Mouse (Mus musculus): ENCODE results near the gene Esr1.
"Not testable (repeated sequence)": the region's sequence is repeated elsewhere in the genome, so short reads cannot be mapped to it uniquely, and the experiment has no call there.

Gene Esr1

DNA sequence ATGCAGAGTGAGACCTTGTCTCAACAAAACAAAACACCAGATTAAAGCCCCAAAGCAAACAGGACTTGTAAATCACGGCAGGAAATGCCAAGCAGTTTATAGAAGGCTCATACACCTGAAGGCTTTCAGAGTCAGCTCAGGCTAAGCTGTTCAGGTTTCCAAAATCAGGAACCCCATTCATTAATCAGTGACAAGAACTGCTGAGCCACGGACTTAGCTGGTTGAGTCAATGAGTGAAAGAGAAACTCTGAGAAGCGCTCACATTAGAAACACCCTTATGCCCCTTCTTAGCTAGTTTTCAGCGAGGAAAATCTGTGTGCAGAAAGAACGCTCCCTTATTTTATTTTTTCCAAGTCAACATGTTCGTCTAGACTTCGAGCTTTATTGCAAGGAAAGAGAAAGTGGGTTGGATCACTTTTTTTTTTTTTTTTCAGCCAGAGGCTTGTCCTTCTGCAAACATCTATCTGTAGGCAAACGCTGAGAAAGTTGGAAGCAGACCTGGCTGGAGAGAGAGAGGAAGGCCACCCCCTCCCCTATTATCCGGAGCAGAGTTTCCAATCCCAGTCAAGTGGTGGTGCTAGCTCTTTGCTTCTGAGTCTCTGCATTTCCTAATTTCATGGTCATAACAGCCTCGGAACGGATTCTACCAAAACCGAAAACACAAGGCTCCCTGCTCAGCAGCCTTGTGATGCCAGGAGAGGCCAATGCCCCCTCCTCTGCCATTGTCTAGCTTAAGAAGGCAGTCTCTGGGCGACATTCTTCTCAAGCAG, at the start of gene Esr1:
TSS of gene Esr1 (plus strand) at position 208 of the 770 bp plus-strand sequence.
- DNase-seq: peak; percentile 25 to 49

DNA sequence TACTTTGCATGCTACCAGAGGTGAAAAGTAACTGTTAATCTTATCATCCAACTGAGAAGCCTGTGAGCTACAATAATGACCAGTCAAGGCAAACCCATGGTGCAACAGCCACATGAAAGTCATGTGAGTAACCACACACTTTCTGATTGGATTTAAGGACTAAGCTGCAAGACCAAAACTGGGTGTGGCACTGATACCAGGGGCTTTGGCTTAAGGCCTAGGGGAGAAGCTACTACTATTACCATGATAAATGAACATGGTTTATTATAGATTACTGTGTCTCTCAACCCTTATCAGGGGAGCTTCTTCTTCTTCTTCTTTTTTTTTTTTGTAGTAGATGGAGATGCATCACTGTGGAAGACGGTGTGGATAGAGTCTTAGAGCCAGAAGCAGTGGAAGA, 46.2 kb upstream of the Esr1 start:
- DNase-seq: no peak

DNA sequence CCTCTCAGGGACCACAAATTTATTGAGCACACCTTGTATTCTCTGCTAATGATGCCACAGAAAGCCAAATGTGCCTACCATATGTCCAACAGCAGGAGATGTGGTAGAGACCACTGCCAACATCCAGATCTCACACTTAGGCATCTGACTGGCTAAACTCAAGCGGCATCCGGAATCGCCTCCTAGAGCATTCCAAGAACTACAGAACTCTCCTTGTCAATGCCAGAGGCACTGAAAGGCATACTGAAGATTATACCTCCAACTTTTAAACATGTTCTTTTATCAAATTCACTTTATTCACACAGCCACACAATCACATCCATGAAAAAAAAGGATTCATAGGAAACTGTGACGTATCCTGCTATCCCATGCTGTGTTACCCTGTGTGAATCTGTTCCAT, 40.6 kb upstream of the Esr1 start:
- no peak for DNase-seq

DNA sequence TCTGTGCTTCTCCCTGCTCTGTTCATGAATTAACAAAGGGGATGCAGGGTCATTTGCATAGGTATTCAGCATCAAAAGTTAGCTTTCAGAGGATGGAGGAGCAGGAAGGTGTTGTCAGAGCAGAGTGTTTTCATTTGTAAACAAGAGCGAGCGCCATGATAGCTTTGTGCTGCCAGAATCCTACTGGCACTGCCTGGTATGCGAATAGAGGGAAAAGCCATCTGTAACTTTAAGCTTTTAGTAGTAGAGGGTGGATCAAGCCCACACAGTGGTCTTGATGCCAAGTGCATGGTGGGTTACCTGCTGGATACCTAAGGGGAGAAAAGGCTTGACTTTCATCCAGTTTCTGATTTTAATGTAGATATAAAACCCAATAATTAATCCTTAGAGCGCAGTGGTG, 40.1 kb upstream of the Esr1 start:
- no peak for DNase-seq

DNA sequence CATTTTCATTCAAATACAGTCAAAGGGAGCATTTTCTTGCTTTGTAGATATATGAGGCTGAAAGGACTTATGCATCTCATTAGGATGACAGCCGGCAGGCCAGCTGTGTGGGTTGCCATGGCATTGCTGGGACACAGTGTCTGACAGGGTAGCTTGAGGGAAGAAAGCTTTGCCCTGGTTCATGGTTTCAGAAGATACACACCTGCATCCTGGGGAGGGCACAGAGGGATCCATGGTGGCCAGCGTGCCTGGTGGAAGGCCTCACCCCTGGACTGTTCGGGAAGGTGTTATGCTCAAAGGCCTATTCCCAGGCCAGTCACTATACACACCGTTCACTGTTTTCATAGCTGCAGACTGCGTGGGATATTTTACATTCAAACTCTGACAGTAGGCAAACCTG, 29.5 kb upstream of the Esr1 start:
- no peak for DNase-seq

DNA sequence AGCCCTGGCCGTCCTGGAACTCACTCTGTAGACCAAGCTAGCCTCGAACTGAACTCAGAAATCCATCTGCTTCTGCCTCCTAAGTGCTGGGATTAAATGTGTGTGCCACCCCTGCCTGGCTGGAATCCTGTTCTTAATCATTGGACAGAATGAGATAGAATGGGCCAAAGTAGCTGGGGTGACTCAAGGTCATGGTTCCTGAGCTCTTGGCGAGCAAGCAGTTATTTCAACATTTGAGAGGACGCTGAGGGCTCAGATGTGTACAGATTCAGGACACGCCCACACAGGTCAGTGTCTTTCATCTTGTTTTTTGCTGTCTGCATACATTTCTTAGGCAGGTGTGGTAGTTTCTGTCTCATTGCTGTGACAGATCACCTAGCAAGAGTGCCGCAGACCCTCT, 24.7 kb upstream of the Esr1 start:
- no peak for DNase-seq

DNA sequence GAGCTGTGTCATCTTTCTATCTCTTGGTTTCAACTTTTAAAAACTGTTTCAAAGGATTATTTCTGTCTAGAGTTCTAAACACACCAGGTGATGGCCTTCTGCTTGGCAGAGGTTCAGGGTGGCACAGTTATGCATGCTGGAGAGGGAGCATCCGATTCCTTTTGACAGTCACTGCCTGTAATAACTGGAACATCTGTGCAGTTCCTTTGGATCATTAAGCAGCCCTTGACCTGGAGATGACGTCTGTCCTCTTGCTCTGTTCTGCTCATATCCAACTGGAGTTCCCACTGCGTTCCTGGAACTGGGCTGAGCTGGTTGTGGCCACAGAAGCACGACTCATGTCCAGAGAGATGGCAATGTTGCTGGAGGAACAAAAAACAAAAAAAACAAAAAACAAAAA, 21.8 kb upstream of the Esr1 start:
- DNase-seq: no peak

DNA sequence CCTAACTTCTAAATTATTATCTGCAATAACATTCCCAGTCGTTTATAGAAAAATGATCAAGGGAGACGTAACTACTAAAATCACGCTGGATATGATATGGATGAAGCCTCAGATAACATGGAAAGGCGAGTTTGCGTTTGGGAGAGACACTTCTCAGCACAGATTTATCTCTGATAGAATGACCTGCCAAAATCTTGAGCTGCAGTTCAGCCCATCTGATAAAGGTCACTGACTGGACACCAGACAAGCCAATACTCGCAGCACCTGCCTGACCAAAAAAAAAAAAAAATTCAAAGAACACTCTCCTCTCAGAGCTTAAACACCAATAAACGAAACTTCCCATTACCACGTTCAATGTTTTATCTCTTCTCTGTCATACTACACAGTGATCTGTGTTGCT, 20.4 kb upstream of the Esr1 start:
- no peak for DNase-seq

DNA sequence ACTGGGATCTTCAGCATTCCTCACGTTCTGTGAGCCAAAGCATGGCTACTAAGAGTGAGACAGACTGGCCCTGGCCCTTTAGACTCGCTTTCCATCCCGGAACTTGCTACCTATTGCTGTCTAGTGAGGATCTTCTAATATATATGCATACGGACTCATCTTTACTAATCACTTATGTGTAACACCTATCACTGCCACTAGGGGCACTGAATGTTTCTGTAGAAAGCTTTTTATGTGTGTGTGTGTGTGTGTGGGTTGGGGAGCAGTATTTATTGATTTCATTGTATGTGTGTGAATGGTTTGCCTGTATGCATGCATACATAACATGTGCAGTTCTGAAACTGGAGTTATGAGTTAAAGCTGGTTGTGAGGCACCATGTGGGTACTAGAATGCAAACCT, 17.6 kb upstream of the Esr1 start:
- DNase-seq: no peak

DNA sequence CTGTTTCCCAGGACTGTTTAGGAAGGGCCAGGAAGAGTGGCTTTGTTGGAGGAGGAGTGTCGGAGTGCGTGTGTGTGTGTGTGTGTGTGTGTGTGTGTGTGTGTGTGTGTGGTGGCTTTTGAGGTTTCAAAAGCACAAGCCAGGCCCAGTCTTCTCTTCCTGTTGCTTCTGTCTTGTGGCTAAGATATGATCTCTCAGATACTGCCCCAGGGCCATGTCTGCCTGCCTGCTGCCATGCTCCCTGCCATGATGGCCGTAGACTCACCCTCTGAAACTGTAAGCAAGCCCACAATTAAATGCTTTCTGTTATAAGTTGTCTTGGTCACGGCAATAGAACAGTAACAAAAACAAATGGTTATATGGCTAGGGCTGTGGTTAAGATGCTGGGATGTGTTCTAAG, 14.2 kb upstream of the Esr1 start:
- DNase-seq: no peak

DNA sequence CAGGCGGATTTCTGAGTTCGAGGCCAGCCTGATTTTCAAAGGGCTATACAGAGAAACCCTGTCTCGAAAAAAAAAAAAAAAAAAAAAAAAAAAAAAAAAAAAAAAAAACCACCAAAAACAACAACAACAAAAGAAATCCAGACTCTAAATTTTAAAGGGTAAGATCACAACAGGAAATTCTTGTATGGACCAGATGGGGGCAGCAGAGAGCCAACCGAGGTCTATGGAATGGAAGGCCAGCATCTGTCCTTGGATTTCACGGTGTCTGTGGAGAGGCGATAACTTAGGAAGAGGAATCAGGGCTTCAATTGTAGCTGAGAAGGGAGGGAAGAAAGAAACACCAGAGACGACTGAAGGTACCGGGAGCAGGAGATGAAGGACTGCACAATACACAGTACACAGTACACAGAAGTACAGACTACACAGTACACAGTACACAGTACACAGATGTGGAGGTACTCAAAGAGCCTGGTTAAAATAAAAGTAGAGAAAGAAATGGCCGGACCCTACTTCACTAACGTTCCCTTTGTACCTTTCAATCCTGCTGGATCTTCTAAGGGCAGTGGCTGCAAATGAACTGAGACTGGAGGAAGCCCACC, 13.1 kb upstream of the Esr1 start:
- DNase-seq: peak; percentile 63 to 71

DNA sequence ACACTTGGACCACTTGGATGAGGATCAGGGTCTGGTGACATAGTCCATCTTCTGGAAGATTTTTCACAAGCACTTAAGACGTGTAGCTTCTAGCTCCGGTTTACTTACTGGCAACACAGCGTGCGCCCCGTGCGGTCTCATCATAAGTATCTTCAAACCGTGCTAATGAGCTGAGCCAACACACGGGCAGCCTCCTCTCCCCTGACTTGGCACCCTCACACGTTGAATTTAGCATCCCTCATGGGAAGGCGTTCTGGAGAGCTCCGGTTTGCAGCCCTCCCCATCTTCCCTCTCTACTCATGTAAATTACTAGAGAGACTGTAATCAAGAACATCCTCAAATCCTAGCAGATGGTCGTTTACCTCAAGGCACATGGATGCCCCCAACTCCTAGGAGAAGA, 12.5 kb upstream of the Esr1 start:
- DNase-seq: no peak

DNA sequence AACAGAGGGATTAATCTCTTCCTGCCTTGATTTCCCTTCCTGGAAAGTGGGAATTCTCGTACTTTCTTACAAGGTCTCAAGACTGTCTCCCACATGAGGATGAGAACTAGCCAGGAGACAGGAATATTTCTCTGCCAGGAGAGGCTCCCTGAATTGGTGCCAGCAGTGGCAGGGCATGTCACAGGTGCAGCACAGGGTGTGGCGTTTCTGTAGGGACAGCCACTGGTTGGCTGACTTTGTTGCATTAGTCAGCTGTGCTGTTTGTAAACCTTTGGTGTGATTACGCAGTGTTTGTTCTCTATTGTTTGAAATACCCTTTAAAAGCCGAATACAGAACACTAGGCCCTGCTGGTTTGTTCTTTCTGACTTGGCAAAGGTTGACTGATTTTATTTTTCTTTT, 11.8 kb upstream of the Esr1 start:
- no peak for DNase-seq

DNA sequence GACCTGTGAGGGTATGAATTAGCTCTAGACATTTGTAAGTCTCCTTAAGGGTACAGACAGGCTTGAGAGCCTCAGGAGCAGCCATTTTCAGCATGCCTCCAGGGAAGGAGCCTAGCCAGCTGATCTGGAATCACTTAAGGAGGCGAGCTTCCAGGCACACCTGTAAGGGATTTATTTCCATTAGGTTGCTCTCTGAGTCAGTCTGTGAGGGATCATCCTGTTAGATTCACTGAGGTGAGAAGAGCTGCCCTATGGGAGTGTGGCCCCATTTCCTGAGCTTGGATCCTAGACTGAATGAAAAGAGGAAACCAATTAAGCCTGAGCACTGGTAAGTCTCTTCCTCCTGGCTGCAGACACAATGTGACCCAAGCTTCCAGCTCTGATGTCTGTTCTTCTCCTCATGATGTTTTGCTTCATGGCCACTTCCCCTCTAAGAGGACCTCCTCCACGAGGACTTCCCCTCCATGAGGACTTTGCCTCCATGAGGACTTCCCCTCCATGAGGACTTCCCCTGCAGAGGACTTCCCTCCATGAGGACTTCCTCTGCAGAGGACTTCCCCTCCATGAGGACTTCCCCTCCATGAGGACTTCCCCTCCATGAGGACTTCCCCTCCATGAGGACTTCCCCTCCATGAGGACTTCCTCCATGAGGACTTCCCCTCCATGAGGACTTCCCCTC, 10.5 kb upstream of the Esr1 start:
- DNase-seq: no peak

DNA sequence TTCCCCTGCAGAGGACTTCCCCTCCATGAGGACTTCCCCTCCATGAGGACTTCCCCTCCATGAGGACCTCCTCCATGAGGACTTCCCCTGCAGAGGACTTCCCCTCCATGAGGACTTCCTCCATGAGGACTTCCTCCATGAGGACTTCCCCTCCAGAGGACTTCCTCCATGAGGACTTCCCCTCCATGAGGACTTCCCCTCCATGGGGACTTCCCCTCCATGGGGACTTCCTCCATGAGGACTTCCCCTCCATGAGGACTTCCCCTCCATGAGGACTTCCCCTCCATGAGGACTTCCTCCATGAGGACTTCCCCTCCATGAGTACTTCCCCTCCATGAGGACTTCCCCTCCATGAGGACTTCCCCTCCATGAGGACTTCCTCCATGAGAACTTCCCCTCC, 9.8 kb upstream of the Esr1 start:
- not testable (repeated sequence) for DNase-seq

DNA sequence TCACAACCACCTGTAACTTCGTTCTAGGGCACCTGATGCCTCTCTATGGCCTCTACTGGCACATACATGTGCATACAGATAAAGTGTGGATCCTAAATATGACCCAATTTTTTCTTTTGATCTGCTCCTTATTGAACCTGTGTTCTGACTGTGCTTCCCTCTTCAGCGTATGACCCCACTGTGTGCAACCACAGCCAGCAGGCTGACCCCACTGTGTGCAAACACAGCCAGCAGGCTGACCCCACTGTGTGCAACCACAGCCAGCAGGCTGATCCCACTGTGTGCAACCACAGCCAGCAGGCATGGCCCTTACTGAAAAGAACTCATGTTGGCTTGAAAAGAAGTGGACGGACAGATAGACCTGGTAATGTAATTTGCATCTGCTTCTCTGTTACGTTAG, 8.9 kb upstream of the Esr1 start:
- no peak for DNase-seq

DNA sequence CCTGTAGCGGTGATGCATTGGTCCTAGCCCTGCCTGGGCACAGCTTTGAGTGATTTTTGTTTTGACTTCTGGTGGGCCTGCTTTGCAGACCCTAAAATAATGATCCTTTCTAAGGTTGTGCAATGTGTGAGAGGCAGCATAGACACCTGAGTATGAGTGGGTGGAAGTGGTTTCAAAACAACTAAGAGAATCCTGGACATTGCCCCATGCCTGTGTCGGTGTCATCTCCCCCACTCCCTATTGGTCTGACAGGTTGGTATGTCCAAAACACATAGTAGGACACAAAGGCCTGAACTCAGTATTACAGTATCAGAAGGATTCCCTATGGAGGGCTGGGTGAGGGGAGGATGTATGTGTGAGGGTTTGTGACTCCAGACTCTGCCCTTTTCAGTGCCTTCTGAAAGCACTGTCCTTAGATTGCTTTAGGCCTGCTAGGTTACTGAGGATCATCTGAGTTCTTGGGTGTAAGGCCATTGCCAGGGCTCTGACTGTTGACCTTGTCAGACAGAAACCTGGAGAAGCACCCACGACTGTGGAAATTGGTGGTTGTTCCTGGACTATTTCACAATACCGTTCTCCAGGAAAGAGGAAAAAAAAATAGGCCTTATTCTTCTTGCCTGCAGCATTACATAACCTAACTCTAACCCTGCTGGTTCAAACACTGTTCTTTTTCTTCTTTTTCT, 6.7 kb upstream of the Esr1 start:
- no peak for DNase-seq

DNA sequence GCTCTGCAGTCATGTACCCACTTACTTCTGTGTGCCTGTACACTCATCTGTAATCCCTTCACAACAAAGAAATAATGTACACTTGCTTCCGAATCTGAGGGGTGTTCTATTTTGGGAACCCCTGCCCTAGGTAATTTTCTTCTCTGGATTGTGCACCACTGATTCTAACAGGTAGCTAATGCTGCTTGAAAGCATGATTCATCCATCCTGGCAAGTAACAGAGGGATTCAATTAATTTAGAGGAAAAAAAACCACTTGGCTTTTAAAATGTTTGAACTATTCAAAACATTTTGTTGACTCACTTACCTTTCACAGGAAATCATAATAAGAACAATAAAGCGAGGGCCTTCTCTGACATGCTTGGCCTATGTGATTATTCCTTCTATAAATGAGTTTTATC, 1.2 kb upstream of the Esr1 start:
- DNase-seq: no peak

DNA sequence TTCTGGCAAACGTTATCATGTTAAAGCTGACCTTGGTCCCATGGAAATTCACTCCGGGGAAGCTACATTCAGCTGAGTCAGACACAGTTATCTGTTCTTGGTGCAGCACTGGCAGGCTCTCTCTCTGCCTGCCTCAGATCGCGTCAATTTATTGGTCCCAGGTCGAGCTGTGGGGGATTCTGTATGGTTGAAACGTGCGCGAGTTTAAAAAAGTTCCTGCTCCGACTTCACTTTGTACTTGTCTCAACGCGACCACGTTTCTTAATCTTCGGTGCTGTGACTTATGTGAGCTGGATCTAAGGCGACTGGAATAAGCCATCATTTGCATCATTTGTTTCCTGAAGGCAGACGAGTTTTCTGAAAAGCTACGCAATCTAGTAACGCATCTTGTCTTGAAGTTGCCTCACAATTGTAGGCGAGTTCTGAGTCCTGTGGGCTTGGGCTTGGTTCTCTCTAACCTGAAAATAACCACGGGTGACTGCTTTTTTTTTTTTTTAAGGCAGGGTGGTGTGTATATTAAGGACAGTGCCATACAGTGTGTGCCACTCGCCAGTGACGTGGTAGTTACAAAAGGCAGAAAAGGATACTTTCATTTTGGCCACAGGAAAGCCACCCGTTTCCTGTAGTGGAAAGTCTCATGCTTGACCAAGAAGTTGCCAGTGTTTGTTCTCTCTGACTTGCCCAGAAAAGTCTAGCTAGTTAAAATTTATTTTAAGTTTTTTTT, 1.1 kb downstream of the Esr1 start:
- DNase-seq: peak; percentile 31 to 54

DNA sequence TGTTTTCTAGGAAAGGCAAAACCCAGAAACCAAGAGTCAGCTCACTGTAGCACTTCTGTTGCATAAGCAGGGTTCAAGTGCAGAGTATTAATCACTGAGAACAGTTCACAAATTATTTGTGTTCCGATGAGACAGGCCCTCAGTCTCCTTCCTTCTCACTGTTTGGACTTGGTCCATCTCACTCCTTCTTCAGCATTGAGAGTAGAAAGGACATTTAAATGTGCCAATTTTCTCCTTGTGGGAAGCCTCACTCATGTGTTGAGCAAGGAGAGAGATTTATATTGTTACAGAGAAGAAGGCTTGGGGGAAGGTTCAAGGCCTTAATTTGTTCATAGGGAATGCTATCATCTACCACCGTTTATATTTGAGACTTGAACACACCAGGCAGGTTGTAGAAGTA, 6.6 kb downstream of the Esr1 start:
- no peak for DNase-seq

DNA sequence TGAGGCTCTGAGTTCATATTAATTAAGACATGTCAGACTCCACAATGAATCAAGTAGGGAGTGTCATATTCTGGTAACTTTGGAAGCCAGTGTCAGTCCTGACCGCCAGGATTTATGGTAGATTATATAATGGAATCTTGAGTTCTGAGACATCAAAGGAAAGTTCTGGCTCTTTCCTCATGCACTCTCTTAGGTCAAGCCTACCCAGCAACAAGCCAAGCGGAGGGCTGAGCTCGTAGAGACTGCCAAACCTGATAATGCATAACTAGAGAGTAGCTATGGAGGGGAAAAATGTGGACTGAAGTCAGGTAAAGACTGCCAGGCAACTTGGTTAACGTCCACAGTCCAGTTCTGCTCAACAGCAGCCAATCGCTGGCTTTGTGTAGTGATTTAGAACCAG, 7.3 kb downstream of the Esr1 start:
- DNase-seq: peak; percentile 41 to 62

DNA sequence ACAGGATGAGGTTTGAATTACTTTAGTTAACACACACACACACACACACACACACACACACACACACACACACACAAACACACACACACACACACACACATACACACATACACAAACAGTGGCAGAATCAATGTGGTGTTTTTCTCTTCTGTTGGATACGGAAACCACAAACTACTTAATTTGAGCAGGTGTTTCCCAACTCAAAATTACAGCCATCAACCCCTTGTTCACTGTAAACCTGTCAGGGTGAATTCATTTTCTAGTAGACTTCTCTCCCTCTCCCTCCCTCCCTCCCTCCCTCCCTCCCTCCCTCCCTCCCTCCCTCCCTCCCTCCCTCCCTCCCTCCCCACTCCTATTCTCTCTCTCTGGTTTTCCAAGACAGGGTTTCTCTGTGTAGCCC, 8.0 kb downstream of the Esr1 start:
- not testable (repeated sequence) for DNase-seq

All from kidney, postnatal 4 days (tissue).